Mouse (Mus musculus) forebrain, embryonic 14.5 days (tissue): ENCODE measurements around the gene 2810408A11Rik. TPM values are rescaled to one million over a fixed set of nuclear protein-coding genes. Genes with fewer than 3 reads are reported as not detected.
A peak's percentile ranks its signal among the peaks of the same experiment; 100 is the strongest.

Experiments
- ATAC-seq: fragments of 200-750 bp; cut with Nextera tagmentation; 2 replicates; pipeline ENCODE4 v1.8.0; 2017; ENCODE audit warnings: mild to moderate bottlenecking, moderate library complexity
- DNase-seq: peaks from one replicate; pipeline ENCODE4 v3.0.0-alpha.2; 2015; ENCODE audit warnings: low spot score
- H3K27ac ChIP-seq: fragments of 300-500 bp; sonication (generic); 2 replicates; pipeline ENCODE4 v1.5.1; 2014; ENCODE audit warnings: low read depth, mild to moderate bottlenecking, control low read depth, low read length, moderate library complexity
- H3K27me3 ChIP-seq: fragments of 300-500 bp; sonication (generic); replicated peaks from 2 replicates; pipeline ENCODE4 v1.6.1; 2014; ENCODE audit warnings: low read length, control low read depth, mixed read lengths; ENCODE audit not compliant: control insufficient read depth, insufficient read depth
- H3K36me3 ChIP-seq: fragments of 300-500 bp; sonication (generic); 2 replicates; pipeline ENCODE4 v1.6.1; 2014; ENCODE audit warnings: low read length, control low read depth; ENCODE audit not compliant: control insufficient read depth, insufficient read depth
- H3K4me1 ChIP-seq: fragments of 300-500 bp; sonication (generic); 2 replicates; pipeline ENCODE4 v1.6.1; 2014; ENCODE audit warnings: antibody characterized with exemption, low read length, control low read depth; ENCODE audit not compliant: control insufficient read depth, insufficient read depth
- H3K4me2 ChIP-seq: fragments of 300-500 bp; sonication (generic); 2 replicates; pipeline ENCODE4 v1.6.1; 2014; ENCODE audit warnings: mild to moderate bottlenecking, control low read depth, low read length
- H3K4me3 ChIP-seq: fragments of 300-500 bp; sonication (generic); 2 replicates; pipeline ENCODE4 v1.5.1; 2014; ENCODE audit warnings: low read depth, low read length, control low read depth
- H3K9ac ChIP-seq: fragments of 300-500 bp; sonication (generic); 2 replicates; pipeline ENCODE4 v1.6.1; 2014; ENCODE audit warnings: mild to moderate bottlenecking, low read length, control low read depth, moderate library complexity
- H3K9me3 ChIP-seq: fragments of 300-500 bp; sonication (generic); replicated peaks from 2 replicates; pipeline ENCODE4 v1.6.1; 2016; ENCODE audit warnings: low read length, control low read depth, mixed read lengths; ENCODE audit not compliant: control insufficient read depth
- WGBS: fragments of 180-500 bp; shearing (Covaris S2); extraction: QIAGEN DNeasy Blood & Tissue Kit; methylation state at CpG from one replicate; pipeline ENCODE4 v1.1.7; 2014; 5-methylcytosine and 5-hydroxymethylcytosine counted together
- polyA plus RNA-seq: library from polyadenylated mRNA; unstranded; fragments of >200 nt; fragmentation: Nextera tagmentation; extraction: Ambion mirVana; gene quantifications from 2 replicates; pipeline ENCODE4 v1.2.1, GENCODE M21; 2014

2810408A11Rik gene
- polyA plus RNA-seq, 1 experiment from 2014 or later, result 18.6 TPM

GRCm38 (mm10) chr11:69895291-69895690, 5.5 kb downstream of the 2810408A11Rik start, which contains the start of gene Acap1:
Gene Acap1, minus strand, starts transcription at chr11:69895539.
- H3K9ac ChIP-seq, result no peak within 1 kb of the TSS
- WGBS, result 72% methylated on average over 4 of the region's 4 CpGs
- no peaks in the 10 kb centered on the region for H3K27me3 ChIP-seq
- H3K36me3 ChIP-seq, result no peaks in the 10 kb centered on the region
- H3K9me3 ChIP-seq, result no peaks in the 10 kb centered on the region
- peaks cover 10% of the 10 kb centered on the region; the same call in 1 of the 2 replicates for H3K4me1 ChIP-seq
- H3K4me3 ChIP-seq, result no peak within 1 kb of the TSS
- no peak for ATAC-seq
- H3K27ac ChIP-seq, result no peak within 1 kb of the TSS
- no peak within 1 kb of the TSS for H3K4me2 ChIP-seq
- DNase-seq, result no peak

- no peak for ATAC-seq
- H3K4me3 ChIP-seq, result no peak overlapping the region
- H3K27me3 ChIP-seq, result no peaks in the 10 kb centered on the region
- no peak overlapping the region for H3K27ac ChIP-seq
- H3K4me1 ChIP-seq, result peaks cover 7% of the 10 kb centered on the region; the same call in 1 of the 2 replicates
- DNase-seq, result no peak
- H3K9me3 ChIP-seq, result no peaks in the 10 kb centered on the region
- WGBS, result 90% methylated on average over 5 of the region's 5 CpGs
- H3K9ac ChIP-seq, result no peak overlapping the region
- no peak overlapping the region for H3K4me2 ChIP-seq
- H3K36me3 ChIP-seq, result no peaks in the 10 kb centered on the region
Observed at GRCm38 (mm10) chr11:69894671-69895070, 6.1 kb downstream of the 2810408A11Rik start.

GRCm38 (mm10) chr11:69891482-69891881, 9.3 kb downstream of the 2810408A11Rik start:
- Histone ChIP-seq H3K9me3 (no peaks in the 10 kb centered on the region), H3K9ac (no peak overlapping the region), H3K4me3 (no peak overlapping the region), H3K36me3 (no peaks in the 10 kb centered on the region), H3K4me1 (no peaks in the 10 kb centered on the region), H3K27me3 (no peaks in the 10 kb centered on the region), H3K27ac (no peak overlapping the region), H3K4me2 (no peak overlapping the region)
- peak; percentile 24 for DNase-seq
- ATAC-seq, result no peak
- 68% methylated on average over 4 of the region's 4 CpGs for WGBS

GRCm38 (mm10) chr11:69886907-69887635, 13.7 kb downstream of the 2810408A11Rik start:
- H3K9me3 ChIP-seq, result no peaks in the 10 kb centered on the region
- no peaks in the 10 kb centered on the region for H3K27me3 ChIP-seq
- DNase-seq, result no peak
- no peaks in the 10 kb centered on the region for H3K4me1 ChIP-seq
- H3K27ac ChIP-seq, result no peak overlapping the region
- no peak overlapping the region for H3K4me3 ChIP-seq
- H3K9ac ChIP-seq, result no peak overlapping the region
- 73% methylated on average over 8 of the region's 8 CpGs for WGBS
- no peak overlapping the region for H3K4me2 ChIP-seq
- no peaks in the 10 kb centered on the region for H3K36me3 ChIP-seq
- ATAC-seq, result no peak

- Histone ChIP-seq H3K27me3 (0 out of 2 replicates have a peak, but pooled peaks cover 7% of the 10 kb centered on the region), H3K4me1 (peaks cover 4% of the 10 kb centered on the region), H3K36me3 (no peaks in the 10 kb centered on the region), H3K9ac (no peak overlapping the region), H3K4me3 (no peak overlapping the region), H3K9me3 (no peaks in the 10 kb centered on the region), H3K27ac (no peak overlapping the region), H3K4me2 (no peak overlapping the region)
- ATAC-seq (no peak), DNase-seq (no peak)
- WGBS, result 88% methylated on average over 8 of the region's 8 CpGs
Observed at GRCm38 (mm10) chr11:69884663-69885062, 16.1 kb downstream of the 2810408A11Rik start.

- H3K27me3 ChIP-seq, result 0 out of 2 replicates have a peak, but pooled peaks cover 7% of the 10 kb centered on the region
- WGBS, result 87% methylated on average over 9 of the region's 9 CpGs
- H3K4me3 ChIP-seq, result no peak overlapping the region
- no peak overlapping the region for H3K4me2 ChIP-seq
- H3K27ac ChIP-seq, result no peak overlapping the region
- H3K9me3 ChIP-seq, result no peaks in the 10 kb centered on the region
- no peak overlapping the region for H3K9ac ChIP-seq
- ATAC-seq, result no peak
- H3K36me3 ChIP-seq, result no peaks in the 10 kb centered on the region
- DNase-seq, result no peak
- peaks cover 4% of the 10 kb centered on the region for H3K4me1 ChIP-seq
Observed at GRCm38 (mm10) chr11:69884240-69884639, 16.5 kb downstream of the 2810408A11Rik start.

GRCm38 (mm10) chr11:69883527-69884151, 17.1 kb downstream of the 2810408A11Rik start:
- no peak for ATAC-seq
- WGBS, result 85% methylated on average over 8 of the region's 8 CpGs

GRCm38 (mm10) chr11:69883066-69883465, 17.7 kb downstream of the 2810408A11Rik start:
- 65% methylated on average over 4 of the region's 4 CpGs for WGBS
- H3K27ac ChIP-seq, result no peak overlapping the region
- H3K4me2 ChIP-seq, result no peak overlapping the region
- H3K9ac ChIP-seq, result no peak overlapping the region
- no peaks in the 10 kb centered on the region for H3K9me3 ChIP-seq
- H3K4me3 ChIP-seq, result no peak overlapping the region
- H3K36me3 ChIP-seq, result no peaks in the 10 kb centered on the region
- no peak for DNase-seq
- no peak for ATAC-seq
- H3K4me1 ChIP-seq, result peaks cover 4% of the 10 kb centered on the region
- 0 out of 2 replicates have a peak, but pooled peaks cover 7% of the 10 kb centered on the region for H3K27me3 ChIP-seq

More at GRCm38 (mm10) chr11:69883527-69884151, 17.1 kb downstream of the 2810408A11Rik start:
- 0 out of 2 replicates have a peak, but pooled peaks cover 7% of the 10 kb centered on the region for H3K27me3 ChIP-seq
- H3K4me2 ChIP-seq, result no peak overlapping the region
- peaks cover 4% of the 10 kb centered on the region for H3K4me1 ChIP-seq
- H3K27ac ChIP-seq, result no peak overlapping the region
- no peaks in the 10 kb centered on the region for H3K9me3 ChIP-seq
- no peaks in the 10 kb centered on the region for H3K36me3 ChIP-seq
- no peak overlapping the region for H3K9ac ChIP-seq
- DNase-seq, result no peak
- H3K4me3 ChIP-seq, result no peak overlapping the region
